Mouse (Mus musculus) embryonic facial prominence, embryonic 15.5 days (tissue): ENCODE measurements at regions not wholly inside any gene's neighbourhood (a gene's known extent, or its start where the extent isn't known, plus 50 kb on each side); places are given as distances from the start of the nearest gene placed in this dataset.
"Not testable (repeated sequence)": the region's sequence is repeated elsewhere in the genome, so short reads cannot be mapped to it uniquely, and the experiment has no call there.

Experiments used
- ATAC-seq: fragments of 200-750 bp; cut with Nextera tagmentation; 2 replicates; pipeline ENCODE4 v1.8.0; 2017; ENCODE audit warnings: low read depth, moderate TSS enrichment; ENCODE audit not compliant: insufficient number of reproducible peaks, low FRiP score, low TSS enrichment
- H3K27ac ChIP-seq: fragments of 300-500 bp; sonication (generic); replicated peaks from 2 replicates; pipeline ENCODE4 v1.5.1; 2015; ENCODE audit warnings: mild to moderate bottlenecking, inconsistent platforms
- H3K27me3 ChIP-seq: fragments of 300-500 bp; sonication (generic); 2 replicates; pipeline ENCODE4 v1.6.1; 2015; ENCODE audit warnings: inconsistent platforms
- H3K36me3 ChIP-seq: fragments of 300-500 bp; sonication (generic); 2 replicates; pipeline ENCODE4 v1.6.1; 2015; ENCODE audit warnings: mild to moderate bottlenecking, inconsistent platforms
- H3K4me1 ChIP-seq: fragments of 300-500 bp; sonication (generic); 2 replicates; pipeline ENCODE4 v1.6.1; 2015; ENCODE audit warnings: inconsistent platforms
- H3K4me2 ChIP-seq: fragments of 300-500 bp; sonication (generic); replicated peaks from 2 replicates; pipeline ENCODE4 v1.6.1; 2015; ENCODE audit warnings: mild to moderate bottlenecking, inconsistent platforms
- H3K4me3 ChIP-seq: fragments of 300-500 bp; sonication (generic); replicated peaks from 2 replicates; pipeline ENCODE4 v1.5.1; 2015; ENCODE audit warnings: mild to moderate bottlenecking, inconsistent platforms
- H3K9ac ChIP-seq: fragments of 300-500 bp; sonication (generic); 2 replicates; pipeline ENCODE4 v1.6.1; 2015; ENCODE audit warnings: inconsistent platforms
- H3K9me3 ChIP-seq: fragments of 300-500 bp; sonication (generic); replicated peaks from 2 replicates; pipeline ENCODE4 v1.6.1; 2016; ENCODE audit warnings: inconsistent platforms
- WGBS: fragments of 180-500 bp; shearing (Covaris S2); methylation state at CpG from one replicate; pipeline ENCODE4 v1.1.7; 2015; 5-methylcytosine and 5-hydroxymethylcytosine counted together

GRCm38 (mm10) chr8:96429708-96430107 lies 541.4 kb upstream of the Got2 start:
- no peak overlapping the region for H3K4me2 ChIP-seq
- H3K36me3 ChIP-seq, result no peaks in the 10 kb centered on the region
- 55% methylated on average over 1 of the region's 1 CpGs for WGBS
- no peak for ATAC-seq
- H3K9me3 ChIP-seq, result no peaks in the 10 kb centered on the region
- no peak overlapping the region for H3K9ac ChIP-seq
- no peaks in the 10 kb centered on the region for H3K4me1 ChIP-seq
- no peak overlapping the region for H3K4me3 ChIP-seq
- H3K27ac ChIP-seq, result no peak overlapping the region
- no peaks in the 10 kb centered on the region for H3K27me3 ChIP-seq

- WGBS, result 65% methylated on average over 1 of the region's 1 CpGs
- no peaks in the 10 kb centered on the region for H3K36me3 ChIP-seq
- H3K9me3 ChIP-seq, result no peaks in the 10 kb centered on the region
- no peak overlapping the region for H3K4me3 ChIP-seq
- H3K4me2 ChIP-seq, result no peak overlapping the region
- no peaks in the 10 kb centered on the region for H3K27me3 ChIP-seq
- H3K9ac ChIP-seq, result no peak overlapping the region
- no peak for ATAC-seq
- no peaks in the 10 kb centered on the region for H3K4me1 ChIP-seq
- no peak overlapping the region for H3K27ac ChIP-seq
Measured at GRCm38 (mm10) chr8:96426900-96427299, 538.6 kb upstream of the Got2 start.

GRCm38 (mm10) chr8:96409601-96410000 lies 521.3 kb upstream of the Got2 start:
- H3K9me3 ChIP-seq, result no peaks in the 10 kb centered on the region
- H3K27ac ChIP-seq, result no peak overlapping the region
- H3K36me3 ChIP-seq, result no peaks in the 10 kb centered on the region
- H3K9ac ChIP-seq, result no peak overlapping the region
- no peaks in the 10 kb centered on the region for H3K27me3 ChIP-seq
- ATAC-seq, result no peak
- no peak overlapping the region for H3K4me2 ChIP-seq
- H3K4me3 ChIP-seq, result no peak overlapping the region
- WGBS, result 64% methylated on average over 1 of the region's 1 CpGs
- H3K4me1 ChIP-seq, result no peaks in the 10 kb centered on the region

GRCm38 (mm10) chr8:96404549-96405145 lies 516.3 kb upstream of the Got2 start:
- no peaks in the 10 kb centered on the region for H3K9me3 ChIP-seq
- no peak overlapping the region for H3K4me2 ChIP-seq
- no peak overlapping the region for H3K4me3 ChIP-seq
- no peak for ATAC-seq
- H3K9ac ChIP-seq, result no peak overlapping the region
- no peak overlapping the region for H3K27ac ChIP-seq
- WGBS, result 87% methylated on average over 15 of the region's 15 CpGs
- H3K27me3 ChIP-seq, result no peaks in the 10 kb centered on the region
- no peaks in the 10 kb centered on the region for H3K4me1 ChIP-seq
- no peaks in the 10 kb centered on the region for H3K36me3 ChIP-seq

- Histone ChIP-seq H3K4me1 (no peaks in the 10 kb centered on the region), H3K4me2 (no peak overlapping the region), H3K9me3 (no peaks in the 10 kb centered on the region), H3K27me3 (no peaks in the 10 kb centered on the region), H3K4me3 (no peak overlapping the region), H3K36me3 (no peaks in the 10 kb centered on the region), H3K27ac (no peak overlapping the region), H3K9ac (no peak overlapping the region)
- WGBS, result 66% methylated on average over 3 of the region's 3 CpGs
- no peak for ATAC-seq
Measured at GRCm38 (mm10) chr8:96403669-96404068, 515.3 kb upstream of the Got2 start.

GRCm38 (mm10) chr8:96399381-96399780 lies 511.0 kb upstream of the Got2 start:
- H3K4me2 ChIP-seq, ATAC-seq, H3K27ac ChIP-seq, H3K4me3 ChIP-seq, H3K27me3 ChIP-seq, H3K9me3 ChIP-seq, H3K9ac ChIP-seq, H3K4me1 ChIP-seq, H3K36me3 ChIP-seq: not testable (repeated sequence)
- 81% methylated on average over 4 of the region's 4 CpGs for WGBS

GRCm38 (mm10) chr8:96393024-96393423 lies 504.7 kb upstream of the Got2 start:
- 34% methylated on average over 4 of the region's 4 CpGs for WGBS

GRCm38 (mm10) chr8:96389251-96389650 lies 500.9 kb upstream of the Got2 start:
- no peaks in the 10 kb centered on the region for H3K4me1 ChIP-seq
- no peak overlapping the region for H3K4me2 ChIP-seq
- no peak for ATAC-seq
- H3K4me3 ChIP-seq, result no peak overlapping the region
- no peak overlapping the region for H3K27ac ChIP-seq
- 81% methylated on average over 3 of the region's 3 CpGs for WGBS
- no peaks in the 10 kb centered on the region for H3K36me3 ChIP-seq
- H3K27me3 ChIP-seq, result no peaks in the 10 kb centered on the region
- no peaks in the 10 kb centered on the region for H3K9me3 ChIP-seq
- no peak overlapping the region for H3K9ac ChIP-seq

More at GRCm38 (mm10) chr8:96393024-96393423, 504.7 kb upstream of the Got2 start:
- Histone ChIP-seq H3K4me3 (no peak overlapping the region), H3K27me3 (no peaks in the 10 kb centered on the region), H3K36me3 (no peaks in the 10 kb centered on the region), H3K4me1 (no peaks in the 10 kb centered on the region), H3K27ac (no peak overlapping the region), H3K9ac (no peak overlapping the region), H3K4me2 (no peak overlapping the region), H3K9me3 (no peaks in the 10 kb centered on the region)
- ATAC-seq, result no peak

- WGBS, result 86% methylated on average over 9 of the region's 9 CpGs
- no peak overlapping the region for H3K4me3 ChIP-seq
- H3K4me1 ChIP-seq, result no peaks in the 10 kb centered on the region
- H3K36me3 ChIP-seq, result no peaks in the 10 kb centered on the region
- no peak overlapping the region for H3K27ac ChIP-seq
- no peak for ATAC-seq
- H3K4me2 ChIP-seq, result no peak overlapping the region
- H3K27me3 ChIP-seq, result no peaks in the 10 kb centered on the region
- H3K9ac ChIP-seq, result no peak overlapping the region
- H3K9me3 ChIP-seq, result no peaks in the 10 kb centered on the region
Measured at GRCm38 (mm10) chr8:96370500-96370899, 482.2 kb upstream of the Got2 start.

- H3K4me1 ChIP-seq, result no peaks in the 10 kb centered on the region
- no peaks in the 10 kb centered on the region for H3K36me3 ChIP-seq
- 34% methylated on average over 14 of the region's 14 CpGs for WGBS
- H3K9me3 ChIP-seq, result no peaks in the 10 kb centered on the region
- no peak for ATAC-seq
- no peaks in the 10 kb centered on the region for H3K27me3 ChIP-seq
- H3K27ac ChIP-seq, result no peak overlapping the region
- no peak overlapping the region for H3K4me3 ChIP-seq
- H3K9ac ChIP-seq, result no peak overlapping the region
- H3K4me2 ChIP-seq, result no peak overlapping the region
Measured at GRCm38 (mm10) chr8:96362853-96363445, 474.6 kb upstream of the Got2 start.

- H3K27me3 ChIP-seq, result no peaks in the 10 kb centered on the region
- no peaks in the 10 kb centered on the region for H3K9me3 ChIP-seq
- H3K36me3 ChIP-seq, result no peaks in the 10 kb centered on the region
- H3K4me2 ChIP-seq, result no peak overlapping the region
- H3K27ac ChIP-seq, result no peak overlapping the region
- H3K9ac ChIP-seq, result no peak overlapping the region
- H3K4me1 ChIP-seq, result no peaks in the 10 kb centered on the region
- H3K4me3 ChIP-seq, result no peak overlapping the region
- 66% methylated on average over 6 of the region's 6 CpGs for WGBS
- no peak for ATAC-seq
Measured at GRCm38 (mm10) chr8:96350531-96351069, 462.3 kb upstream of the Got2 start.

GRCm38 (mm10) chr8:96349503-96349902 lies 461.2 kb upstream of the Got2 start:
- 82% methylated on average over 6 of the region's 6 CpGs for WGBS
- Histone ChIP-seq H3K9me3 (no peaks in the 10 kb centered on the region), H3K4me2 (no peak overlapping the region), H3K9ac (no peak overlapping the region), H3K4me1 (no peaks in the 10 kb centered on the region), H3K36me3 (no peaks in the 10 kb centered on the region), H3K27me3 (no peaks in the 10 kb centered on the region), H3K27ac (no peak overlapping the region), H3K4me3 (no peak overlapping the region)
- ATAC-seq, result no peak
